Mouse (Mus musculus) bone marrow, adult 2 months (tissue): ENCODE measurements around the gene Zfp90.

Experiments
- CTCF ChIP-seq: fragments of 200-500 bp; IDR thresholded peaks from 2 replicates; pipeline ENCODE4 v1.5.1; 2011; ENCODE audit warnings: low read length, control low read depth; ENCODE audit not compliant: control insufficient read depth, insufficient read depth
- POLR2A ChIP-seq: fragments of 200-500 bp; IDR thresholded peaks from 2 replicates; pipeline ENCODE4 v1.6.1; 2011; ENCODE audit warnings: low read depth, mild to moderate bottlenecking, control low read depth, low read length, borderline replicate concordance; ENCODE audit not compliant: control insufficient read depth

GRCm38 (mm10) chr8:106415182-106415971, at the start of gene Zfp90:
- TF ChIP-seq CTCF = peak; percentile 91
- TF ChIP-seq POLR2A = peak; percentile 64; the same call in 1 of the 2 replicates
